Mouse (Mus musculus) liver, embryonic 14.5 days (tissue): ENCODE results near the gene Ttll8.

Source experiments
- CTCF ChIP-seq: IDR thresholded peaks from 2 replicates; pipeline ENCODE4 v1.5.1; 2016; ENCODE audit warnings: antibody characterized with exemption, low read depth, control low read depth
- EP300 ChIP-seq: IDR thresholded peaks from 2 replicates; pipeline ENCODE4 v1.6.1; 2016; ENCODE audit warnings: antibody characterized with exemption, low read depth

DNA sequence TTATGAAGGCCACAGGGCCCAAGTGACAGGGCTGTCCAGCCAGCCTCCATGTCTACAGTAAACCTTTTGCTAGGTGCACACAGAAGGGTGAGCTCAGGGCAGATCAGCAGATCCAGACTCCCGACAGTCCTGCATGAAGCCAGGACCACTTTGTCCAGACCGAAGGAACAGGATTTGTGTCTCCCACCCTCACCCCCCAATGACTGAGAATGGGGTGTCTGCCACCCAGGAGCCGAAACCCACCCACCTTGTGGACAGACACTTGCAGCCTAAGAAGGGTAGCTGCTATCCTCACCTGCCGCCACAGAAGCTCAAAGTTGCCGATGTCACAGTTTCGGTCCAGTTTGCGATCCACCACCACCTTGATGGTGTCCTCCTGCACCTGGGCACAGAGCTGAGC is 39.2 kb downstream of the Ttll8 start:
- TF ChIP-seq EP300 (no peak), CTCF (no peak)
